Mouse (Mus musculus) embryonic facial prominence, embryonic 13.5 days (tissue): ENCODE results near the gene Dse. TPM values are rescaled to one million over a fixed set of nuclear protein-coding genes. Genes with fewer than 3 reads are reported as not detected.

Experiments used
- ATAC-seq: fragments of 200-750 bp; cut with Nextera tagmentation; 2 replicates; pipeline ENCODE4 v1.8.0; 2017; ENCODE audit warnings: low read depth; ENCODE audit not compliant: insufficient number of reproducible peaks, insufficient read depth, low FRiP score, low TSS enrichment
- H3K27ac ChIP-seq: fragments of 300-500 bp; sonication (generic); 2 replicates; pipeline ENCODE4 v1.5.1; 2015; ENCODE audit warnings: moderate library complexity, mild to moderate bottlenecking, inconsistent platforms
- H3K27me3 ChIP-seq: fragments of 300-500 bp; sonication (generic); 2 replicates; pipeline ENCODE4 v1.6.1; 2015; ENCODE audit warnings: mild to moderate bottlenecking, inconsistent platforms
- H3K36me3 ChIP-seq: fragments of 300-500 bp; sonication (generic); 2 replicates; pipeline ENCODE4 v1.6.1; 2015; ENCODE audit warnings: mild to moderate bottlenecking, inconsistent platforms
- H3K4me1 ChIP-seq: fragments of 300-500 bp; sonication (generic); 2 replicates; pipeline ENCODE4 v1.6.1; 2015; ENCODE audit warnings: inconsistent platforms
- H3K4me2 ChIP-seq: fragments of 300-500 bp; sonication (generic); 2 replicates; pipeline ENCODE4 v1.6.1; 2015; ENCODE audit warnings: moderate library complexity, mild to moderate bottlenecking, inconsistent platforms
- H3K4me3 ChIP-seq: fragments of 300-500 bp; sonication (generic); 2 replicates; pipeline ENCODE4 v1.5.1; 2015; ENCODE audit warnings: mild to moderate bottlenecking, inconsistent platforms
- H3K9ac ChIP-seq: fragments of 300-500 bp; sonication (generic); 2 replicates; pipeline ENCODE4 v1.6.1; 2015; ENCODE audit warnings: mild to moderate bottlenecking, inconsistent platforms
- H3K9me3 ChIP-seq: fragments of 300-500 bp; sonication (generic); 2 replicates; pipeline ENCODE4 v1.6.1; 2016; ENCODE audit warnings: inconsistent platforms
- WGBS: fragments of 180-500 bp; shearing (Covaris S2); methylation state at CpG from one replicate; pipeline ENCODE4 v1.1.7; 2015; ENCODE audit warnings: mixed read lengths; 5-methylcytosine and 5-hydroxymethylcytosine counted together
- polyA plus RNA-seq: library from polyadenylated mRNA; unstranded; fragments of >200 nt; fragmentation: Nextera tagmentation; extraction: Ambion mirVana; gene quantifications from 2 replicates; pipeline ENCODE4 v1.2.1, GENCODE M21; 2015

Dse gene
- polyA plus RNA-seq, 1 experiment from 2014 or later: 38.7 TPM

DNA sequence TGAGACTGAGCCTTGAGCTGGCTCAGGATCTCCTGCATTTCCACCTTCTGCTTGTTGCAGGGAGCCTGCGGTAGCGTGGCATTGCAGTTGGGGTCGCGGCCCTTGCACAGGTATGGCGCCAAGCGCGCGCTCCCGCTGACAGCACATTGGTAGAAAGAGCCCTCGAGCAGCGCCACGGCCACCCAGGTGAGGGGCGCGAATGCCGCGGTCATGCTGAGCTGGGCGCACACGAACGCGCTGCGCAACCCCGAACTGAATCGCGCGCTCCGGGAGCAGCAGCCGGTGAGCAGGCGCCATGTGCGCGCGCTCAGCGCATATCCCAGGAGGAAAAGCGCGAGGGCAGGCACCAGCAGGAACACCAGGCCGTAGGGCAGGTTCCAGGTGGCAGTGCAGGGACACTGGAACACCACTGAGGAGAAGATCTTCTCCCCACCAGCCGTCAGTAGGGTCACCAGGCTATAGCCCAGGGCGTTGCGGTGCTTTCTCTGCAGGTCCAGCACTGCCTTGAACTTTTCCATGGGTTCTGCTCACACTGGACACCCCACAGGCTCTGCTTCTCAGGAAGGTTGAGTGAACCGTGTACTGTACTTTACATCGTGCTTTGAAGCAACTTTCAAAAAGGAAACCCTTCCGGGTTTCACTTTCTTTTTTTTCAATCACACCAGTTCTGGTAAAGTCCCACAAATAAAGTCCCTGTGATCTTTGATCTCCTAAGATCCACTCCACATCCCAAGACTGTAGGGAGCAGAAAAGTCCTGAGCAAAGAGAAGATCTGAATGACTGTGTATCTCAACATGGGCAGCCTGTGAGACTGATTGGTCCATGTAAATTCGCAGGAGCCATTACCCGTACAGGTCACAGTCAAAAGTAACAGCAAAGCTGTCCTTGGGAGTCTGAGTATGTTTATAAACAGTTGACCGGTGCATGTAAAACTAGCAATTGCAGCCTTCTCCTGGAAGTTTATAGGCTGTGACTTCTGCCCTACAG is 79.8 kb downstream of the Dse start, which contains the start of gene Calhm6:
Calhm6 (minus strand) TSS at position 593 of the 987 bp plus-strand sequence.
- Histone ChIP-seq H3K27me3 (no peaks in the 10 kb centered on the region), H3K4me1 (0 out of 2 replicates have a peak, but pooled peaks cover 8% of the 10 kb centered on the region), H3K27ac (no peak within 1 kb of the TSS), H3K9me3 (no peaks in the 10 kb centered on the region), H3K9ac (peak within 1 kb of the TSS; percentile 72), H3K36me3 (no peaks in the 10 kb centered on the region), H3K4me3 (peak within 1 kb of the TSS; percentile 64), H3K4me2 (peak within 1 kb of the TSS; percentile 82)
- peak; percentile 56; the same call in 1 of the 2 replicates for ATAC-seq
- WGBS: 18% methylated on average over 43 of the region's 44 CpGs

DNA sequence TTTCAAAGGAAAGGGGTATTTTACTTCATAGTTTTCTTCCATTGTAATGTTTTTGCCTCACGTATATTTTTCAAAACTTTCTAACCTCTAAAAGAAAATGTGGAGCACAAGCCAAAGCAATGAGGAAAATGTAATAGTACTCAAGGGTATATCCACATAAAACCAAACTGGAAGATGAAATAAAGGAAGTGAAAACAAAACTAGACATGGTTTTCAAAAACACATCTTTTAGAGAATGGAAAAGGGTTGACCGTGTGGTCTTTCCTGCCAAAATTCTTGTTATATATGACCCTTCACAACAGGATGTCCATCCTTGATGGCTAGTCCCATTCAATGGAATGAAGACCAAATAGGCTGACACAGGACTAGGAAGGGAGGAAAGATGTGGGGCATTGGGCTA is 89.1 kb downstream of the Dse start:
- Histone ChIP-seq H3K36me3 (no peaks in the 10 kb centered on the region), H3K4me1 (no peaks in the 10 kb centered on the region), H3K4me2 (no peak overlapping the region), H3K4me3 (no peak overlapping the region), H3K9me3 (no peaks in the 10 kb centered on the region), H3K27ac (no peak overlapping the region), H3K9ac (no peak overlapping the region), H3K27me3 (no peaks in the 10 kb centered on the region)
- 89% methylated on average over 2 of the region's 2 CpGs for WGBS
- ATAC-seq: no peak

DNA sequence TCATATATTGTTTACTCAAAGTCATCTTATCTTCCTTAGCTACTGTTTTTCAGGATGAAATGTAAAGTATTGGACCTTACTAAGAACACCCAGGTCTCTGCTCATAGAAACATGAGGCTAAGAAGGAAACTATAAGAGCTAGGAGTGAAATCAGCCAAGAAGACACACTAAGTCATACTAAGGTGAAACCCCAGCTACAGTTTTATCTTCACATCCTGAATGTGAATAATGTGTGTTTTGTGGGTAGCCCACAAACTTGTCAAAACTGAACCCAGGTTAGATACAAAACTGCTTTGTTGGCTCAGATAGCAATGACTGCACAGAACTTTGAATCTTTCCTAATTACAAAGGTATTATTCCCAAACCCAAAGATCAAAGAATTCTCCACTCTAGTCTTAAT is 89.7 kb downstream of the Dse start:
- no peak overlapping the region for H3K9ac ChIP-seq
- no peak for ATAC-seq
- no peak overlapping the region for H3K4me3 ChIP-seq
- H3K4me2 ChIP-seq: no peak overlapping the region
- no peak overlapping the region for H3K27ac ChIP-seq
- no peaks in the 10 kb centered on the region for H3K9me3 ChIP-seq
- H3K36me3 ChIP-seq: no peaks in the 10 kb centered on the region
- H3K4me1 ChIP-seq: no peaks in the 10 kb centered on the region
- H3K27me3 ChIP-seq: no peaks in the 10 kb centered on the region

DNA sequence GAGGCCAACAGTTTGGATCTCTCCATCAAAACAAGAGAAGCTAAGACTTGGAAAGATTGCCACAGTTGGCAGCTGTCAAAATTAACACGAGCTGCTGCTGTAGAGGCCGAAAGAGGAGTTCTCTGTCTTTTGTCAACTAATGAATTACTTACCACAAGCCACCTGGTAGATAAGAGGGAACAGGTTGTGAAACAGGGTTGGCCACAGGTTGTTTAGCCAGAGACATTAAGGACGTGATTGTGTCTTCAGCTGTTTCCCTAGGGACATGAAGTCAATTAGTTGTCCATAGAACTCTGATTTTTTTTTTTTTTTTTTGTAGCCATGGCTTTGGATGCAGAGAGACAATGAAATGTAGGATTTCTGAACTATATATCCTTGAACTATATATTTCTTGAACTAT is 90.4 kb downstream of the Dse start:
- H3K36me3 ChIP-seq: no peaks in the 10 kb centered on the region
- WGBS: 63% methylated on average over 3 of the region's 3 CpGs
- no peaks in the 10 kb centered on the region for H3K9me3 ChIP-seq
- no peak overlapping the region for H3K4me2 ChIP-seq
- H3K9ac ChIP-seq: no peak overlapping the region
- ATAC-seq: no peak
- no peaks in the 10 kb centered on the region for H3K27me3 ChIP-seq
- peaks cover 5% of the 10 kb centered on the region for H3K4me1 ChIP-seq
- no peak overlapping the region for H3K4me3 ChIP-seq
- H3K27ac ChIP-seq: no peak overlapping the region

DNA sequence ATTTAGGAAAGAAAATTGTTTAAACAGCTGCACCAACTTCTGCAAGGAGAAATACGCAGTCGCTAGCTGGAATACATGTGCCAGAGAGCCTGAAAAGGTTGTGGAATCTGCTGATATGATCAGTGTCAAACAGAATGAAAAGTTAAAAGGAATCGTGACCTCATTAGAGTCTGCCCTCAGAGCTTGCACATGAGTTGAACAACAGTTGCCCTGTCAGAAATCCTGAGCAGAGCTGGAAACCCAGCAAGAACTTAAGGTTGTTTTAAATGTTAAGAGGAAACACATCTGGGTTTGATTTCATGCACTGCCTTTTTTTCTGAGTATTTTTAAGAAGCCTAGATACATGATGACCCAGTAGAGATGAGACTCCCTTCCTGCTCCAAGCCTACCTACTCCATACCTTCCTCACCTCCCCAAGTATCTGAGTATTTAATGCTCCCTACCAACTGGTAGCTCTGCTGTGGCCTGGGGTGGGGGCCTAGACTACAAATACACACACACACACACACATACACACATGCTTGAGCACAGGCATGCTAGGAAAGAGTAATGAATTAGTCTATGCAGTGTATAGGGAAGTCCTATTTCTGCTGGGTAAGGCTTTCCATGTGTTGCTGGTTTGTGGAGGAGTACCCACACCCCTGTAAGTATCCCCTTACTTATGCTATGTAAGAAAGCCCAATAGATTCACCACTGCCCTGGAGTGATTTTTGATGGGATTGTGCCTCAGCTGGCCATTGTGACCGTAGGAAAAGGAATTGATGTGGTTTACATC is 95.4 kb downstream of the Dse start:
- H3K4me3 ChIP-seq: no peak overlapping the region

DNA sequence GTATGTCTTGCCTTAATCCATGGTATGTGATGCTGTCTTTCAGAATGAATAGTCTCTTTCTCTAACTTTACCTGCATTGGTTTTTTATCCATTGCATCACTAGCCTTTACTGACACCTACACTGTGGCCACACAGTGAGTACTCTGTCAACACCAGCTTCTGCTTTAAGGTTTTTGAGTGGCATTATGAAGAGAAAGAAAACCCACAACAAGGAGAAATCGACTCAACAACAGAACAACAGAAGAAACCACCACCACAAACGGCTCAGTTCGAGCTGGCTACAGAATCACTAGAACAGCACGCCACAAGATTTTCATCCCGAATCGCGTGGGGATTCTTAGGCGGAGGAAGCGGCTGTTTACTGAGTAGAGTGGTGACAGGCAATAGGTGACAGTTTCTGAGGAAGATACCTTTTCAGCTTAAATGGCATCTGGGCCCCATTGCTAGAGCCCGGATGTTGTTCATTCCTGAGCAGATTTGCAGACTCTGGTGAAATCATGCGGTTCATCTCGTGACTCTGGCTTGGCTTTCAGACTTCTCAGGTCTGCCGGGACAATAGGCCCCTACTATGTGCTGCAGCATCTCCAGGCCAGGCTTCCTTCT is 96.6 kb downstream of the Dse start:
- Histone ChIP-seq H3K27ac (no peak overlapping the region), H3K36me3 (no peaks in the 10 kb centered on the region), H3K9me3 (no peaks in the 10 kb centered on the region), H3K4me3 (no peak overlapping the region), H3K9ac (no peak overlapping the region), H3K27me3 (no peaks in the 10 kb centered on the region), H3K4me2 (no peak overlapping the region), H3K4me1 (peaks cover 15% of the 10 kb centered on the region)
- 74% methylated on average over 13 of the region's 13 CpGs for WGBS
- ATAC-seq: no peak

More for the DNA sequence above, 95.4 kb downstream of the Dse start:
- H3K36me3 ChIP-seq: no peaks in the 10 kb centered on the region
- peak overlapping the region; percentile 78 for H3K27ac ChIP-seq
- no peaks in the 10 kb centered on the region for H3K27me3 ChIP-seq
- H3K4me1 ChIP-seq: peaks cover 15% of the 10 kb centered on the region
- no peaks in the 10 kb centered on the region for H3K9me3 ChIP-seq
- H3K9ac ChIP-seq: no peak overlapping the region
- H3K4me2 ChIP-seq: no peak overlapping the region
- ATAC-seq: 0 out of 2 replicates have a peak, but pooled peaks have one; percentile 67
- WGBS: 21% methylated on average over 4 of the region's 4 CpGs

Other genes with a start within 250 kb of the Dse start
- gene Rwdd1, start 188.1 kb downstream of the Dse start, polyA plus RNA-seq: 149 and 153 TPM in 2 replicates
- gene Trappc3l, start 170.1 kb downstream of the Dse start, polyA plus RNA-seq: not detected in 2 replicates
- gene Calhm4, start 163.4 kb downstream of the Dse start, polyA plus RNA-seq: 0.07 TPM in 1 of 2 replicates, not detected in the other
- gene Calhm5, start 111.2 kb downstream of the Dse start, polyA plus RNA-seq: 0.62 and 0.86 TPM in 2 replicates
- 1.5 TPM in 2 replicates for gene Calhm6, start 79.7 kb downstream of the Dse start, polyA plus RNA-seq
- gene Tspyl1, start 74.5 kb upstream of the Dse start, polyA plus RNA-seq: 82.9 and 91.2 TPM in 2 replicates
- gene Tspyl4, start 89.7 kb upstream of the Dse start, polyA plus RNA-seq: 26.8 and 30.6 TPM in 2 replicates
- gene Col10a1, start 182.3 kb upstream of the Dse start, polyA plus RNA-seq: 0.26 and 0.42 TPM in 2 replicates
- 8.5 and 10.9 TPM in 2 replicates for gene Nt5dc1, start 210.8 kb upstream of the Dse start, polyA plus RNA-seq